Mouse (Mus musculus): ENCODE results near the gene Mettl7a2. TPM values are rescaled to one million over a fixed set of nuclear protein-coding genes. Genes with fewer than 3 reads are reported as not detected.
A peak's percentile ranks its signal among the peaks of the same experiment; 100 is the strongest.

The Mettl7a2 gene
- total and polyA plus RNA-seq, 3 experiments, result not detected

- no peaks in the 10 kb centered on the region for H3K9me3 ChIP-seq (replicated peaks; ENCODE audit: insufficient read depth, low read length)
- peaks cover 0 to 4% of the 10 kb centered on the region in 2 experiments; a peak in 2 of 4 replicates for H3K36me3 ChIP-seq (ENCODE audit: control insufficient read depth in 1 of 2, insufficient read depth in 2 of 2, low read length in 2 of 2)
- no peak for TF ChIP-seq NELFE (IDR thresholded peaks at IDR 0.05; ENCODE audit: low read depth, low read length)
- TF ChIP-seq GABPA (IDR thresholded peaks at IDR 0.05; ENCODE audit: low read depth, low read length), result no peak
- TF ChIP-seq BHLHE40 (IDR thresholded peaks at IDR 0.05; ENCODE audit: borderline replicate concordance, low read depth, low read length), result no peak
- no peak for TF ChIP-seq POLR2A (IDR thresholded peaks at IDR 0.05; ENCODE audit: control insufficient read depth in 1 of 2, insufficient read depth in 1 of 2, low read depth in 1 of 2, low read length in 2 of 2, poor library complexity in 1 of 2)
- no peak for TF ChIP-seq ZMIZ1 (IDR thresholded peaks at IDR 0.05; ENCODE audit: low read depth, low read length)
- 0 out of 2 replicates have a peak, but pooled peaks have one; percentile 20 for TF ChIP-seq ZKSCAN1 (IDR thresholded peaks at IDR 0.05; ENCODE audit: low read depth, low read length)
- TF ChIP-seq MAX (IDR thresholded peaks at IDR 0.05; ENCODE audit: low read length), result no peak
- no peaks in the 10 kb centered on the region for H3K27me3 ChIP-seq (ENCODE audit: control insufficient read depth in 1 of 2, insufficient read depth in 2 of 2, low read length in 2 of 2)
- no peak overlapping the region for H3K27ac ChIP-seq (ENCODE audit: control insufficient read depth, low read depth, low read length)
- peaks cover 0 to 10% of the 10 kb centered on the region in 2 experiments; a peak in 2 of 4 replicates for H3K4me1 ChIP-seq (ENCODE audit: control insufficient read depth in 1 of 2, insufficient read depth in 2 of 2, low read length in 2 of 2)
- H3K9ac ChIP-seq (ENCODE audit: control insufficient read depth, low read depth, low read length, poor library complexity, severe bottlenecking), result no peak overlapping the region
- H3K79me2 ChIP-seq (ENCODE audit: control insufficient read depth, insufficient read depth, low read length, poor library complexity), result no peaks in the 10 kb centered on the region
- no peak for DNase-seq (ENCODE audit: low read depth, low spot score)
- H3K4me3 ChIP-seq (ENCODE audit: control insufficient read depth in 1 of 2, insufficient read depth in 1 of 2, low read depth in 2 of 2, low read length in 2 of 2), result no peak overlapping the region
Observed at GRCm38 (mm10) chr15:100319884-100320283, 33.1 kb upstream of the Mettl7a2 start.

GRCm38 (mm10) chr15:100320295-100320905, 32.6 kb upstream of the Mettl7a2 start:
- H3K9me3 ChIP-seq (replicated peaks; ENCODE audit: insufficient read depth, low read length), result no peaks in the 10 kb centered on the region
- no peak overlapping the region for H3K4me3 ChIP-seq (ENCODE audit: control insufficient read depth in 1 of 2, insufficient read depth in 1 of 2, low read depth in 2 of 2, low read length in 2 of 2)
- H3K79me2 ChIP-seq (ENCODE audit: control insufficient read depth, insufficient read depth, low read length, poor library complexity), result no peaks in the 10 kb centered on the region
- DNase-seq (ENCODE audit: low read depth, low spot score), result no peak
- no peak overlapping the region for H3K27ac ChIP-seq (ENCODE audit: control insufficient read depth, low read depth, low read length)
- no peaks in the 10 kb centered on the region for H3K27me3 ChIP-seq (ENCODE audit: control insufficient read depth in 1 of 2, insufficient read depth in 2 of 2, low read length in 2 of 2)
- peaks cover 0 to 10% of the 10 kb centered on the region in 2 experiments; a peak in 2 of 4 replicates for H3K4me1 ChIP-seq (ENCODE audit: control insufficient read depth in 1 of 2, insufficient read depth in 2 of 2, low read length in 2 of 2)
- TF ChIP-seq USF1 (IDR thresholded peaks at IDR 0.05; ENCODE audit: low read depth, low read length) (no peak), RAD21 (IDR thresholded peaks at IDR 0.05; ENCODE audit: low read depth, low read length) (no peak), HCFC1 (IDR thresholded peaks at IDR 0.05; ENCODE audit: low read depth, low read length) (no peak), ELF1 (IDR thresholded peaks at IDR 0.05; ENCODE audit: low read depth, low read length) (no peak), MAFK (IDR thresholded peaks at IDR 0.05; ENCODE audit: borderline replicate concordance, low read depth, low read length) (no peak)
- H3K9ac ChIP-seq (ENCODE audit: control insufficient read depth, low read depth, low read length, poor library complexity, severe bottlenecking), result no peak overlapping the region
- peaks cover 0 to 4% of the 10 kb centered on the region in 2 experiments; a peak in 2 of 4 replicates for H3K36me3 ChIP-seq (ENCODE audit: control insufficient read depth in 1 of 2, insufficient read depth in 2 of 2, low read length in 2 of 2)

GRCm38 (mm10) chr15:100321134-100321533, 31.9 kb upstream of the Mettl7a2 start:
- H3K9ac ChIP-seq (ENCODE audit: control insufficient read depth, low read depth, low read length, poor library complexity, severe bottlenecking), result no peak overlapping the region
- DNase-seq (ENCODE audit: low read depth, low spot score), result no peak
- TF ChIP-seq ZNF384 (IDR thresholded peaks at IDR 0.05; ENCODE audit: low read depth, low read length) (no peak), SIN3A (IDR thresholded peaks at IDR 0.05; ENCODE audit: low read length) (no peak), EP300 (IDR thresholded peaks at IDR 0.05; ENCODE audit: low read depth in 1 of 2, low read length in 2 of 2) (no peak), TCF12 (IDR thresholded peaks at IDR 0.05; ENCODE audit: low read depth, low read length) (no peak), MAZ (IDR thresholded peaks at IDR 0.05; ENCODE audit: low read depth, low read length) (no peak), ZMIZ1 (IDR thresholded peaks at IDR 0.05; ENCODE audit: low read depth, low read length) (no peak), ZKSCAN1 (IDR thresholded peaks at IDR 0.05; ENCODE audit: low read depth, low read length) (no peak), GABPA (IDR thresholded peaks at IDR 0.05; ENCODE audit: low read depth, low read length) (no peak), NRF1 (IDR thresholded peaks at IDR 0.05; ENCODE audit: insufficient read depth, low read depth, low read length, poor library complexity, severe bottlenecking) (no peak), MXI1 (IDR thresholded peaks at IDR 0.05; ENCODE audit: low read depth, low read length) (no peak), MYB (IDR thresholded peaks at IDR 0.05; ENCODE audit: low read depth, low read length) (no peak), E2F4 (IDR thresholded peaks at IDR 0.05; ENCODE audit: borderline replicate concordance, low read depth, low read length) (no peak), BHLHE40 (IDR thresholded peaks at IDR 0.05; ENCODE audit: borderline replicate concordance, low read depth, low read length) (no peak), USF1 (IDR thresholded peaks at IDR 0.05; ENCODE audit: low read depth, low read length) (no peak), ETS1 (IDR thresholded peaks at IDR 0.05; ENCODE audit: low read depth, low read length) (no peak), MAFK (IDR thresholded peaks at IDR 0.05; ENCODE audit: borderline replicate concordance, low read depth, low read length) (no peak), POLR2A (IDR thresholded peaks at IDR 0.05; ENCODE audit: control insufficient read depth in 1 of 2, insufficient read depth in 1 of 2, low read depth in 1 of 2, low read length in 2 of 2, poor library complexity in 1 of 2) (no peak), ZC3H11A (IDR thresholded peaks at IDR 0.05; ENCODE audit: low read depth, low read length) (peak; percentile 54; the same call in 1 of the 2 replicates), KAT2A (conservative IDR thresholded peaks at IDR 0.05; ENCODE audit: low read depth, low read length) (no peak)

More at GRCm38 (mm10) chr15:100321134-100321533, 31.9 kb upstream of the Mettl7a2 start:
- H3K4me3 ChIP-seq (ENCODE audit: control insufficient read depth in 1 of 2, insufficient read depth in 1 of 2, low read depth in 2 of 2, low read length in 2 of 2), result no peak overlapping the region
- peaks cover 0 to 10% of the 10 kb centered on the region in 2 experiments; a peak in 2 of 4 replicates for H3K4me1 ChIP-seq (ENCODE audit: control insufficient read depth in 1 of 2, insufficient read depth in 2 of 2, low read length in 2 of 2)
- no peak overlapping the region for H3K27ac ChIP-seq (ENCODE audit: control insufficient read depth, low read depth, low read length)
- H3K27me3 ChIP-seq (ENCODE audit: control insufficient read depth in 1 of 2, insufficient read depth in 2 of 2, low read length in 2 of 2), result no peaks in the 10 kb centered on the region
- H3K9me3 ChIP-seq (replicated peaks; ENCODE audit: insufficient read depth, low read length), result no peaks in the 10 kb centered on the region
- peaks cover 0 to 4% of the 10 kb centered on the region in 2 experiments; a peak in 2 of 4 replicates for H3K36me3 ChIP-seq (ENCODE audit: control insufficient read depth in 1 of 2, insufficient read depth in 2 of 2, low read length in 2 of 2)
- no peaks in the 10 kb centered on the region for H3K79me2 ChIP-seq (ENCODE audit: control insufficient read depth, insufficient read depth, low read length, poor library complexity)
